In the genomic region with DNA sequence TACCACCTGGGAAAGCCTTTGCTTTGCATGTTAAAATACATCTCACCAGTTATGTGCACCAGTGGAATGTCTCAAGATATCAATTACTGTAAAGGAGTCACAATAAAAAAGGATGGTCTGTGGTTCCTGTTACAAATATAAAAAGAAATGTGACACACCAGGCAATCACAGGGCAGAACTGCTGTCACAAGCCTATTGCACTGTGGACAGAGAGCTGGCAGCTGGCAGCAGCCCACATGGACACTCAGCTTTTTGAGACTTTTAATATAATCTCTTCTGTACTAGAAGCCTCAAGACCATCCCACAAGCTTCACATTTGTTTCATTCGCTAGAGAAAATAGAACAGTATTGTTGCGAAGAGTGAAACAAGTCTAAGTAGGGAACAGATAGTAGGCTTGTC, we compare ENCODE assay signal across 17 mouse cellular contexts.
"Had no signal": no experiment of that assay in that cellular context is flagged by ENCODE, and none has a peak within 500 bp of the region (broad histone marks: within the 10 kb centered on the region; RNA-seq: fewer than 3 reads in every experiment).

No protein-coding gene starts in this region.

- DNase-seq: gastrocnemius, adult 2 months; gastrocnemius, postnatal 10 days; gastrocnemius, postnatal 25 days; heart, adult 18-20 months; heart, postnatal 10 days; heart, postnatal 4 days; kidney, adult 18-20 months; kidney, adult 9 months; kidney, postnatal 10 days; kidney, postnatal 25 days; kidney, postnatal 4 days; left cerebral cortex, postnatal 4 days had no signal

- ATAC-seq: hindbrain, embryonic 16.5 days; inflammation-experienced regulatory T-cells, adult 6 months; intestine, embryonic 15.5 days; intestine, postnatal 0 days; liver, embryonic 12.5 days had no signal
